8 mouse cellular contexts compared by ENCODE assay signal in the genomic region with DNA sequence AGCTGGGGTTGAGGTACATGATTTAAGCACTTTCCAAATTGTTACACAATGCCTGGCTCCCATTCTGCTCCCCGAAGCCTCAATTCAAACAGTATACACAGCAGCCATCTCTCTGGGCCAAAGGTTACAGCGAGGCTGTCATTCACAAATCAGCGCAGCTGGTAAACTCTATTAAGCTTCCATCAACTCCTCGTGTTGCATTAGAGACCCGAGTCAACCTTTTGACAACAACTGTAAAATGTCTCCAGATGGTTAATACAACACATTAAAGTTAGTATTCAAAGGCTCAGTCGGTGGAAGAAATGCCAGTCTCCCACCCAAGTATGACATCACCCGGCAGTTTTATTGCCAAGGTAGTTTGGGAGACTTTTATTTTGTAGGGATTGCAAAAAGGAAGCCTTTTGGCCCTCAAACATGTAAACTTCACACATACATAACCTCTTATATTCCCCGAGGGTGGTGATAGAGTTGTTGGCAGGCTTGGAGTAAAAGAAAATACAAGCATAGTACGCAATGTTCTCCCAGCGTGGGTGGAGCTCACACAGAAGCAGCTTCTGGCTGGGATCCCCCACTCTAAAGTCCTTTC.
DNase-seq lines count a peak whose midpoint lies in the region; ATAC-seq and TF ChIP-seq lines count a peak whose summit lies in the region.

No protein-coding gene starts in this region.

- H3K9me3 ChIP-seq in midbrain, embryonic 11.5 days (ENCODE audit: control insufficient read depth, low read length), result no peaks in the 10 kb centered on the region
- no peaks in the 10 kb centered on the region for H3K9me3 ChIP-seq in midbrain, embryonic 16.5 days (replicated peaks; ENCODE audit: control insufficient read depth, low read length, poor library complexity, severe bottlenecking)

- H3K9ac ChIP-seq in midbrain, embryonic 11.5 days (ENCODE audit: low read length), result no peak overlapping the region
- H3K9ac ChIP-seq in midbrain, embryonic 16.5 days (ENCODE audit: low read depth, low read length), result no peak overlapping the region

- peaks cover 37% of the 10 kb centered on the region for H3K4me1 ChIP-seq in cerebellum, adult 2 months (ENCODE audit: control insufficient read depth, insufficient read depth, low read length)
- peaks cover 11% of the 10 kb centered on the region for H3K4me1 ChIP-seq in midbrain, embryonic 11.5 days (ENCODE audit: control insufficient read depth, insufficient read depth, low read length)
- peaks cover 78% of the 10 kb centered on the region for H3K4me1 ChIP-seq in midbrain, embryonic 16.5 days (ENCODE audit: control insufficient read depth, insufficient read depth, low read length)

- WGBS in cerebellum, adult 2 months, result 29% methylated on average over 10 of the region's 10 CpGs
- 71% methylated on average over 10 of the region's 10 CpGs for WGBS in midbrain, embryonic 11.5 days
- 48% methylated on average over 10 of the region's 10 CpGs for WGBS in midbrain, embryonic 16.5 days

- TF ChIP-seq CTCF in cerebellum, adult 2 months (IDR thresholded peaks at IDR 0.05; ENCODE audit: borderline replicate concordance, insufficient read depth, low read depth, low read length), result no peak

- DNase-seq in cerebellum, adult 2 months, result peak in 1 of 2 experiments; percentile 38
- DNase-seq in cerebellum, adult 9-10 months, result no peak
- DNase-seq in midbrain, embryonic 11.5 days (ENCODE audit: low spot score, missing footprints), result peak; percentile 47
- peak; percentile 62 to 69 for DNase-seq in heart, postnatal 10 days
- DNase-seq in lung, postnatal 25 days (ENCODE audit: low spot score), result peak; percentile 8
- no peak for DNase-seq in frontal cortex, postnatal 10 days (ENCODE audit: low spot score in 2 of 2)

- no peaks in the 10 kb centered on the region for H3K27me3 ChIP-seq in cerebellum, adult 2 months (ENCODE audit: control insufficient read depth, insufficient read depth, low read length)
- H3K27me3 ChIP-seq in midbrain, embryonic 11.5 days (ENCODE audit: control insufficient read depth, insufficient read depth, low read length), result no peaks in the 10 kb centered on the region
- H3K27me3 ChIP-seq in midbrain, embryonic 16.5 days (ENCODE audit: control insufficient read depth, insufficient read depth, low read depth, low read length), result no peaks in the 10 kb centered on the region

- no peak overlapping the region for H3K4me2 ChIP-seq in midbrain, embryonic 11.5 days
- H3K4me2 ChIP-seq in midbrain, embryonic 16.5 days (ENCODE audit: low read length), result no peak overlapping the region

- H3K4me3 ChIP-seq in cerebellum, adult 2 months (replicated peaks; ENCODE audit: insufficient read depth, low read depth, low read length), result no peak overlapping the region
- no peak overlapping the region for H3K4me3 ChIP-seq in midbrain, embryonic 11.5 days (ENCODE audit: low read depth, low read length)
- no peak overlapping the region for H3K4me3 ChIP-seq in midbrain, embryonic 16.5 days (ENCODE audit: low read depth, low read length)

- no peak for ATAC-seq in midbrain, embryonic 11.5 days (ENCODE audit: low FRiP score)
- ATAC-seq in midbrain, embryonic 16.5 days, result no peak
- no peak for ATAC-seq in megakaryocyte-erythroid progenitor cell, adult 5-6 weeks (replicated peaks; ENCODE audit: low FRiP score, low TSS enrichment, poor library complexity, severe bottlenecking)

- TF ChIP-seq POLR2A in cerebellum, adult 2 months (IDR thresholded peaks at IDR 0.05; ENCODE audit: borderline replicate concordance, insufficient read depth, low read length), result no peak

- intact Hi-C loops in heart, postnatal 10 days (cut with DNase I), result no loop called here

- peak overlapping the region; percentile 46; the same call in 1 of the 2 replicates for H3K27ac ChIP-seq in cerebellum, adult 2 months (ENCODE audit: insufficient read depth, low read length)
- no peak overlapping the region for H3K27ac ChIP-seq in midbrain, embryonic 11.5 days (ENCODE audit: low read depth, low read length)
- H3K27ac ChIP-seq in midbrain, embryonic 16.5 days (ENCODE audit: low read length), result no peak overlapping the region

- H3K36me3 ChIP-seq in midbrain, embryonic 11.5 days (ENCODE audit: control insufficient read depth, insufficient read depth, low read length), result no peaks in the 10 kb centered on the region
- no peaks in the 10 kb centered on the region for H3K36me3 ChIP-seq in midbrain, embryonic 16.5 days (ENCODE audit: control insufficient read depth, insufficient read depth, low read length)

Comparison
In these comparisons a context has a peak if more than half of its experiments do, and no peak if none do; other contexts are left out.
1. DNase-seq: peak in midbrain, embryonic 11.5 days (single experiment), heart, postnatal 10 days (2 of 2) and lung, postnatal 25 days (single experiment); none in cerebellum, adult 9-10 months (single experiment) and frontal cortex, postnatal 10 days (0 of 2).